Mouse (Mus musculus) cerebellum, postnatal 10 days (tissue): ENCODE data around the gene Adck1.
"Not testable (repeated sequence)": the region's sequence is repeated elsewhere in the genome, so short reads cannot be mapped to it uniquely, and the experiment has no call there.

Experiments used
- DNase-seq, 2 experiments: peaks; one replicate each; pipeline ENCODE4 v3.0.0; 2021; ENCODE audit warnings: mixed read lengths in 2 of 2

The Adck1 gene

GRCm38 (mm10) chr12:88428735-88429134 is 68.4 kb downstream of the Adck1 start:
- DNase-seq, result no peak

- DNase-seq, result no peak
These were observed 71.9 kb downstream of the Adck1 start for GRCm38 (mm10) chr12:88432277-88432676.

GRCm38 (mm10) chr12:88433171-88433570 is 72.8 kb downstream of the Adck1 start:
- no peak for DNase-seq

- no peak for DNase-seq
These were observed 76.8 kb downstream of the Adck1 start for GRCm38 (mm10) chr12:88436962-88437750.

- DNase-seq, result peak in 1 of 2 experiments; percentile 27
These were observed 81.8 kb downstream of the Adck1 start for GRCm38 (mm10) chr12:88441922-88442809.

- DNase-seq, result peak; percentile 49 to 55
These were observed 83.7 kb downstream of the Adck1 start for GRCm38 (mm10) chr12:88444040-88444439.

GRCm38 (mm10) chr12:88445471-88445870 is 85.1 kb downstream of the Adck1 start:
- DNase-seq, result no peak

- no peak for DNase-seq
These were observed 90.6 kb downstream of the Adck1 start for GRCm38 (mm10) chr12:88450658-88451563.

- DNase-seq, result no peak
These were observed 94.5 kb downstream of the Adck1 start for GRCm38 (mm10) chr12:88454701-88455410.

GRCm38 (mm10) chr12:88457021-88457420 is 96.7 kb downstream of the Adck1 start:
- no peak for DNase-seq

- DNase-seq, result no peak
These were observed 98.6 kb downstream of the Adck1 start for GRCm38 (mm10) chr12:88458936-88459335.

GRCm38 (mm10) chr12:88459461-88459860 is 99.1 kb downstream of the Adck1 start:
- DNase-seq, result no peak

- DNase-seq, result no peak
These were observed 100.7 kb downstream of the Adck1 start for GRCm38 (mm10) chr12:88461026-88461425.

- DNase-seq, result peak; percentile 59 to 75
These were observed 103.4 kb downstream of the Adck1 start for GRCm38 (mm10) chr12:88463588-88464290.

GRCm38 (mm10) chr12:88466801-88467200 is 106.4 kb downstream of the Adck1 start:
- no peak for DNase-seq

- DNase-seq, result no peak
These were observed 106.9 kb downstream of the Adck1 start for GRCm38 (mm10) chr12:88467257-88467656.

GRCm38 (mm10) chr12:88467935-88468465 is 107.6 kb downstream of the Adck1 start:
- DNase-seq, result peak; percentile 44 to 61

GRCm38 (mm10) chr12:88468691-88469090 is 108.3 kb downstream of the Adck1 start:
- peak; percentile 43 for DNase-seq

GRCm38 (mm10) chr12:88471884-88472283 is 111.5 kb downstream of the Adck1 start:
- DNase-seq, result not testable (repeated sequence)

GRCm38 (mm10) chr12:88472832-88473231 is 112.5 kb downstream of the Adck1 start:
- no peak for DNase-seq

GRCm38 (mm10) chr12:88473796-88474195 is 113.4 kb downstream of the Adck1 start:
- DNase-seq, result no peak
